Mouse (Mus musculus): ENCODE results near the gene Palld.

- TF ChIP-seq GATA1 (IDR thresholded peaks at IDR 0.05; ENCODE audit: borderline replicate concordance, low read length) (no peak), FLI1 (IDR thresholded peaks at IDR 0.05; ENCODE audit: low read length) (no peak)
Measured at GRCm38 (mm10) chr8:61919145-61919788, 16.8 kb upstream of the Palld start.
